Mouse (Mus musculus) G1E (cell line): ENCODE data around the gene Cep78.

Experiments
- CTCF ChIP-seq: IDR thresholded peaks from 2 replicates; pipeline ENCODE4 v1.5.1; 2012; ENCODE audit warnings: low read depth, low read length, inconsistent platforms, mixed read lengths
- GATA1 ChIP-seq: IDR thresholded peaks from 2 replicates; pipeline ENCODE4 v1.6.1; 2012; ENCODE audit warnings: borderline replicate concordance, low read length, inconsistent platforms, mixed read lengths
- GATA2 ChIP-seq: IDR thresholded peaks from 2 replicates; pipeline ENCODE4 v1.6.1; 2012; ENCODE audit warnings: low read depth, low read length, inconsistent platforms, borderline replicate concordance
- TAL1 ChIP-seq: conservative IDR thresholded peaks from 2 replicates; pipeline ENCODE4 v1.6.1; 2012; ENCODE audit warnings: low read depth, low read length, inconsistent platforms, mixed read lengths

GRCm38 (mm10) chr19:15942421-15943116, 42.2 kb downstream of the Cep78 start:
- TF ChIP-seq CTCF (no peak), GATA1 (no peak), GATA2 (no peak), TAL1 (no peak)
